Mouse (Mus musculus) adrenal gland, postnatal 10 days (tissue): ENCODE measurements around the gene Zfp965. TPM values are rescaled to one million over a fixed set of nuclear protein-coding genes. Genes with fewer than 3 reads are reported as not detected.
"Not testable (repeated sequence)": the region's sequence is repeated elsewhere in the genome, so short reads cannot be mapped to it uniquely, and the experiment has no call there.

Experiments used
- DNase-seq: peaks from one replicate; pipeline ENCODE4 v3.0.0; 2021; ENCODE audit warnings: mixed read lengths
- long read RNA-seq, 2 experiments: library from polyadenylated mRNA; stranded (forward); transcript quantifications; one replicate each; pipeline ENCODE4 v2.0.0; 2021
- total RNA-seq, 2 experiments: library from RNA; stranded (reverse); gene quantifications; 2 replicates each; pipeline ENCODE4 v1.2.3; 2021

The Zfp965 gene
- total RNA-seq = 1 to 10 TPM; 1.9 to 2.3 TPM
- long read RNA-seq, experiment 1, partial matches to known transcripts = 0 of 1 reads
- long read RNA-seq, experiment 1, other reads (novel, unspliced or antisense) = 0 of 1 reads
- long read RNA-seq, experiment 2 = 0 reads

- DNase-seq = not testable (repeated sequence)
Measured at GRCm38 (mm10) chr2:175469685-175470084, at the start of gene Zfp965. Zfp965 (plus strand) TSS chr2:175469985.

GRCm38 (mm10) chr2:175435707-175436106 lies 34.1 kb upstream of the Zfp965 start, which contains the start of gene Gm4724:
Gm4724 (minus strand) TSS chr2:175435807.
- not testable (repeated sequence) for DNase-seq

Other genes starting within 250 kb of the Zfp965 start
- 1 to 10 TPM; 5.0 to 8.4 TPM for gene Gm14440, start 194.9 kb upstream of the Zfp965 start, total RNA-seq
- gene Gm4631, start 131.8 kb upstream of the Zfp965 start, total RNA-seq = 10 to 100 TPM; 27.9 to 41.8 TPM
- gene Zfp968, start 97.5 kb upstream of the Zfp965 start, total RNA-seq = 1 to 10 TPM; 6.1 to 8.5 TPM
- gene Gm4724, start 34.2 kb upstream of the Zfp965 start, total RNA-seq = 1 to 10 TPM; 5.2 to 8.3 TPM
- 1 to 10 TPM in 1 of 2 experiments, not detected in 1; 3.9 TPM for gene Gm11007, start 174.0 kb downstream of the Zfp965 start, total RNA-seq
- gene Zfp969, start 233.7 kb downstream of the Zfp965 start, total RNA-seq = 1 to 10 TPM in 1 of 2 experiments, not detected in 1; 2.7 TPM